ENCODE assay signal across 7 mouse cellular contexts in the genomic region with DNA sequence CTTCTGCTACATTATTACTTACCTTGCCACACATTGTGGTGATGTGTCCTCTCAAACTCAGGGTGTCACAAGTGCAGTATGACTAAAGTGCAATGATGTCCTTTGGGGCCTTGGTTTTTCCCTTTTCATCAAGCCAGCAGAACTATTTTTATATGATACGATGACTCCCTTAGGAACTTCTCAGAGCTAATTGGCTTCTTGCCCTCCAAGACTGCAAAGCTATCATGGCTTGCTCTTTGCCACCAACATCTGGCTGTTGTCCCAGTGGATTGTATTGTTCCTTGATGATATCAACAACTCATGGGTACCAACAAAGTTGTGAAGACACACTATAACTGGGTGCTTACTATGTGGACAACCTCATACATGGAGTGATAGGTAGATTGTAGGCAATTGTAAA. TPM values are rescaled to one million over a fixed set of nuclear protein-coding genes. Genes with fewer than 3 reads are reported as not detected.
DNase-seq lines count a peak whose midpoint lies in the region; ATAC-seq and TF ChIP-seq lines count a peak whose summit lies in the region.

A gene (minus strand): TSS at position 101 of the 400 bp plus-strand sequence.

- no peak for TF ChIP-seq RAD21 in MEL (IDR thresholded peaks at IDR 0.05; ENCODE audit: low read depth, low read length)

- H3K9ac ChIP-seq in MEL (ENCODE audit: control insufficient read depth, low read depth, low read length, poor library complexity, severe bottlenecking), result no peak within 1 kb of the TSS

- H3K4me1 ChIP-seq in MEL (ENCODE audit: control insufficient read depth in 1 of 2, insufficient read depth in 2 of 2, low read length in 2 of 2), result no peaks in the 10 kb centered on the region; a peak in 1 of 4 replicates

- no peaks in the 10 kb centered on the region for H3K27me3 ChIP-seq in MEL (ENCODE audit: control insufficient read depth in 1 of 2, insufficient read depth in 2 of 2, low read length in 2 of 2)

- no peak within 1 kb of the TSS for H3K27ac ChIP-seq in MEL (ENCODE audit: control insufficient read depth, low read depth, low read length)

- no peaks in the 10 kb centered on the region for H3K36me3 ChIP-seq in MEL (ENCODE audit: control insufficient read depth in 1 of 2, insufficient read depth in 2 of 2, low read length in 2 of 2)

- H3K4me3 ChIP-seq in MEL (ENCODE audit: control insufficient read depth in 1 of 2, insufficient read depth in 1 of 2, low read depth in 2 of 2, low read length in 2 of 2), result no peak within 1 kb of the TSS

- H3K9me3 ChIP-seq in MEL (replicated peaks; ENCODE audit: insufficient read depth, low read length), result no peaks in the 10 kb centered on the region

- DNase-seq in MEL (ENCODE audit: low read depth, low spot score), result no peak
- peak; percentile 7 for DNase-seq in adrenal gland, postnatal 14 days
- DNase-seq in gastrocnemius, postnatal 10 days, result no peak
- DNase-seq in right cerebral cortex, postnatal 14 days, result no peak
- DNase-seq in kidney, adult 9 months, result no peak

- no peak for ATAC-seq in inflammation-experienced regulatory T-cells, adult 6 months
- ATAC-seq in megakaryocyte-erythroid progenitor cell, adult 5-6 weeks (replicated peaks; ENCODE audit: low FRiP score, low TSS enrichment, poor library complexity, severe bottlenecking), result no peak

- no peak for TF ChIP-seq POLR2A in MEL (IDR thresholded peaks at IDR 0.05; ENCODE audit: control insufficient read depth in 1 of 2, insufficient read depth in 1 of 2, low read depth in 1 of 2, low read length in 2 of 2, poor library complexity in 1 of 2)

- no peaks in the 10 kb centered on the region for H3K79me2 ChIP-seq in MEL (ENCODE audit: control insufficient read depth, insufficient read depth, low read length, poor library complexity)

- no peak for TF ChIP-seq CTCF in MEL (IDR thresholded peaks at IDR 0.05 in 2 of 3, conservative IDR thresholded peaks at IDR 0.05 in 1 of 3; ENCODE audit: control insufficient read depth in 1 of 3, insufficient read depth in 1 of 3, low read depth in 2 of 3, low read length in 3 of 3, poor library complexity in 1 of 3, severe bottlenecking in 1 of 3)

- TF ChIP-seq EP300 in MEL (IDR thresholded peaks at IDR 0.05; ENCODE audit: low read depth in 1 of 2, low read length in 2 of 2), result no peak

TF ChIP-seq in MEL, 35 proteins besides CTCF, POLR2A, EP300 and RAD21:
- TF ChIP-seq GABPA (IDR thresholded peaks at IDR 0.05; ENCODE audit: low read depth, low read length) (no peak), USF2 (IDR thresholded peaks at IDR 0.05; ENCODE audit: borderline replicate concordance in 1 of 2, insufficient read depth in 1 of 2, low read depth in 1 of 2, low read length in 2 of 2) (no peak), USF1 (IDR thresholded peaks at IDR 0.05; ENCODE audit: low read depth, low read length) (no peak), UBTF (IDR thresholded peaks at IDR 0.05; ENCODE audit: borderline replicate concordance, insufficient read depth, low read depth, low read length) (no peak), MYB (IDR thresholded peaks at IDR 0.05; ENCODE audit: low read depth, low read length) (no peak), NRF1 (IDR thresholded peaks at IDR 0.05; ENCODE audit: insufficient read depth, low read depth, low read length, poor library complexity, severe bottlenecking) (no peak), MYC (IDR thresholded peaks at IDR 0.05; ENCODE audit: low read depth, low read length) (no peak), HCFC1 (IDR thresholded peaks at IDR 0.05; ENCODE audit: low read depth, low read length) (no peak), TCF12 (IDR thresholded peaks at IDR 0.05; ENCODE audit: low read depth, low read length) (no peak), POLR2AphosphoS5 (IDR thresholded peaks at IDR 0.05; ENCODE audit: borderline replicate concordance, low read depth, low read length) (no peak), MAX (IDR thresholded peaks at IDR 0.05; ENCODE audit: low read length) (no peak), ZMIZ1 (IDR thresholded peaks at IDR 0.05; ENCODE audit: low read depth, low read length) (no peak), ZC3H11A (IDR thresholded peaks at IDR 0.05; ENCODE audit: low read depth, low read length) (no peak)

RNA-seq across cellular contexts. Expression of the gene that starts here (rescaled TPM):
- total RNA-seq in MEL (2012; rRNA removed), result 24.2 and 24.4 TPM in 2 replicates
- polyA plus RNA-seq in MEL (2012; ENCODE audit: insufficient read depth in 1 of 2, insufficient read length in 2 of 2, low read depth in 1 of 2, low replicate concordance in 2 of 2, missing spikeins in 1 of 2), result 100 to 1,000 TPM in 1 of 2 experiments, 10 to 100 TPM in 1; 43.0 to 574 TPM
- 74.2 and 85.3 TPM in 2 replicates for total RNA-seq in adrenal gland, postnatal 14 days (2021)
- total RNA-seq in gastrocnemius, postnatal 10 days (2021), result 10 to 100 TPM; 32.3 to 42.6 TPM
- polyA plus RNA-seq in inflammation-experienced regulatory T-cells, adult 6 months (2017; shearing (Covaris generic)), result 100 to 1,000 TPM; 166 to 195 (median 169) TPM
- total RNA-seq in megakaryocyte-erythroid progenitor cell, adult 5-6 weeks (2014; fragmentation: Nextera tagmentation), result 98.7 and 111 TPM in 2 replicates
- total RNA-seq in megakaryocyte-erythroid progenitor cell, adult 5-6 weeks (2017), result 97.9 and 126 TPM in 2 replicates
